Mouse (Mus musculus) forebrain, embryonic 15.5 days (tissue): Measurements from ENCODE around the gene Crybg1. TPM values are rescaled to one million over a fixed set of nuclear protein-coding genes. Genes with fewer than 3 reads are reported as not detected.

Source experiments
- ATAC-seq: fragments of 200-750 bp; cut with Nextera tagmentation; replicated peaks from 2 replicates; pipeline ENCODE4 v1.8.0; 2017; ENCODE audit warnings: mild to moderate bottlenecking, moderate TSS enrichment, moderate library complexity
- H3K27ac ChIP-seq: fragments of 300-500 bp; sonication (generic); replicated peaks from 2 replicates; pipeline ENCODE4 v1.5.1; 2015; ENCODE audit warnings: mild to moderate bottlenecking, inconsistent platforms
- H3K27me3 ChIP-seq: fragments of 300-500 bp; sonication (generic); 2 replicates; pipeline ENCODE4 v1.6.1; 2015; ENCODE audit warnings: inconsistent platforms
- H3K36me3 ChIP-seq: fragments of 300-500 bp; sonication (generic); 2 replicates; pipeline ENCODE4 v1.6.1; 2015; ENCODE audit warnings: mild to moderate bottlenecking, inconsistent platforms
- H3K4me1 ChIP-seq: fragments of 300-500 bp; sonication (generic); 2 replicates; pipeline ENCODE4 v1.6.1; 2015; ENCODE audit warnings: inconsistent platforms
- H3K4me2 ChIP-seq: fragments of 300-500 bp; sonication (generic); replicated peaks from 2 replicates; pipeline ENCODE4 v1.6.1; 2015; ENCODE audit warnings: mild to moderate bottlenecking, inconsistent platforms
- H3K4me3 ChIP-seq: fragments of 300-500 bp; sonication (generic); 2 replicates; pipeline ENCODE4 v1.5.1; 2015; ENCODE audit warnings: mild to moderate bottlenecking, inconsistent platforms
- H3K9ac ChIP-seq: fragments of 300-500 bp; sonication (generic); replicated peaks from 2 replicates; pipeline ENCODE4 v1.6.1; 2015; ENCODE audit warnings: mild to moderate bottlenecking, inconsistent platforms
- H3K9me3 ChIP-seq: fragments of 300-500 bp; sonication (generic); 2 replicates; pipeline ENCODE4 v1.6.1; 2016; ENCODE audit warnings: inconsistent platforms
- WGBS: fragments of 180-500 bp; shearing (Covaris S2); methylation state at CpG from one replicate; pipeline ENCODE4 v1.1.7; 2015; ENCODE audit warnings: mixed read lengths; 5-methylcytosine and 5-hydroxymethylcytosine counted together
- polyA plus RNA-seq: library from polyadenylated mRNA; unstranded; fragments of >200 nt; fragmentation: Nextera tagmentation; extraction: Ambion mirVana; gene quantifications from 2 replicates; pipeline ENCODE4 v1.2.1, GENCODE M21; 2015

Crybg1 gene
- 0.23 and 0.29 TPM in 2 replicates for polyA plus RNA-seq

GRCm38 (mm10) chr10:44148337-44149317 lies at the start of gene Crybg1:
Gene Crybg1 (minus strand): TSS chr10:44148853.
- no peaks in the 10 kb centered on the region for H3K9me3 ChIP-seq
- H3K4me1 ChIP-seq = peaks cover 11% of the 10 kb centered on the region
- 4% methylated on average over 53 of the region's 53 CpGs for WGBS
- peaks cover 14% of the 10 kb centered on the region for H3K27me3 ChIP-seq
- H3K9ac ChIP-seq = no peak within 1 kb of the TSS
- H3K4me3 ChIP-seq = peak within 1 kb of the TSS; percentile 31
- H3K4me2 ChIP-seq = peak within 1 kb of the TSS; percentile 46
- no peaks in the 10 kb centered on the region for H3K36me3 ChIP-seq
- ATAC-seq = peak; percentile 67
- no peak within 1 kb of the TSS for H3K27ac ChIP-seq

- Histone ChIP-seq H3K27ac (no peak overlapping the region), H3K9ac (no peak overlapping the region), H3K4me1 (no peaks in the 10 kb centered on the region), H3K4me2 (no peak overlapping the region), H3K4me3 (no peak overlapping the region), H3K9me3 (no peaks in the 10 kb centered on the region), H3K27me3 (no peaks in the 10 kb centered on the region), H3K36me3 (no peaks in the 10 kb centered on the region)
- 2% methylated on average over 1 of the region's 1 CpGs for WGBS
- ATAC-seq = no peak
These were observed 28.7 kb upstream of the Crybg1 start for GRCm38 (mm10) chr10:44177365-44177764.

GRCm38 (mm10) chr10:44176548-44176947 lies 27.9 kb upstream of the Crybg1 start:
- Histone ChIP-seq H3K27me3 (no peaks in the 10 kb centered on the region), H3K9ac (no peak overlapping the region), H3K27ac (no peak overlapping the region), H3K9me3 (no peaks in the 10 kb centered on the region), H3K4me3 (no peak overlapping the region), H3K4me1 (no peaks in the 10 kb centered on the region), H3K4me2 (no peak overlapping the region), H3K36me3 (no peaks in the 10 kb centered on the region)
- no peak for ATAC-seq

GRCm38 (mm10) chr10:44176120-44176519 lies 27.5 kb upstream of the Crybg1 start:
- 90% methylated on average over 5 of the region's 5 CpGs for WGBS
- no peak for ATAC-seq
- H3K27ac ChIP-seq = no peak overlapping the region
- H3K9me3 ChIP-seq = no peaks in the 10 kb centered on the region
- H3K4me1 ChIP-seq = no peaks in the 10 kb centered on the region
- H3K9ac ChIP-seq = no peak overlapping the region
- no peaks in the 10 kb centered on the region for H3K36me3 ChIP-seq
- H3K27me3 ChIP-seq = no peaks in the 10 kb centered on the region
- H3K4me3 ChIP-seq = no peak overlapping the region
- no peak overlapping the region for H3K4me2 ChIP-seq

GRCm38 (mm10) chr10:44170145-44170544 lies 21.5 kb upstream of the Crybg1 start:
- no peak for ATAC-seq

GRCm38 (mm10) chr10:44167061-44167460 lies 18.4 kb upstream of the Crybg1 start:
- H3K4me2 ChIP-seq = no peak overlapping the region
- H3K9ac ChIP-seq = no peak overlapping the region
- H3K27me3 ChIP-seq = no peaks in the 10 kb centered on the region
- no peaks in the 10 kb centered on the region for H3K36me3 ChIP-seq
- H3K27ac ChIP-seq = no peak overlapping the region
- H3K4me1 ChIP-seq = no peaks in the 10 kb centered on the region
- no peak overlapping the region for H3K4me3 ChIP-seq
- 52% methylated on average over 5 of the region's 5 CpGs for WGBS
- ATAC-seq = no peak
- H3K9me3 ChIP-seq = no peaks in the 10 kb centered on the region

More at GRCm38 (mm10) chr10:44170145-44170544, 21.5 kb upstream of the Crybg1 start:
- Histone ChIP-seq H3K4me2 (no peak overlapping the region), H3K4me3 (no peak overlapping the region), H3K9me3 (no peaks in the 10 kb centered on the region), H3K9ac (no peak overlapping the region), H3K27me3 (no peaks in the 10 kb centered on the region), H3K4me1 (no peaks in the 10 kb centered on the region), H3K27ac (no peak overlapping the region), H3K36me3 (no peaks in the 10 kb centered on the region)
- whole genome bisulfite sequencing = 89% methylated on average over 12 of the region's 12 CpGs

GRCm38 (mm10) chr10:44164258-44164975 lies 15.8 kb upstream of the Crybg1 start:
- H3K36me3 ChIP-seq = no peaks in the 10 kb centered on the region
- 81% methylated on average over 8 of the region's 8 CpGs for WGBS

GRCm38 (mm10) chr10:44163028-44163427 lies 14.4 kb upstream of the Crybg1 start:
- Histone ChIP-seq H3K36me3 (no peaks in the 10 kb centered on the region), H3K27me3 (no peaks in the 10 kb centered on the region), H3K9ac (no peak overlapping the region), H3K4me3 (no peak overlapping the region), H3K4me2 (no peak overlapping the region), H3K27ac (no peak overlapping the region), H3K9me3 (no peaks in the 10 kb centered on the region), H3K4me1 (no peaks in the 10 kb centered on the region)
- ATAC-seq = no peak
- 89% methylated on average over 4 of the region's 4 CpGs for WGBS

More at GRCm38 (mm10) chr10:44164258-44164975, 15.8 kb upstream of the Crybg1 start:
- Histone ChIP-seq H3K4me3 (no peak overlapping the region), H3K4me2 (no peak overlapping the region), H3K4me1 (no peaks in the 10 kb centered on the region), H3K27me3 (no peaks in the 10 kb centered on the region), H3K9ac (no peak overlapping the region), H3K27ac (no peak overlapping the region), H3K9me3 (no peaks in the 10 kb centered on the region)
- no peak for ATAC-seq

- 43% methylated on average over 4 of the region's 4 CpGs for WGBS
- no peak; the same call in 1 of the 2 replicates for ATAC-seq
- no peak overlapping the region for H3K4me3 ChIP-seq
- H3K27ac ChIP-seq = no peak overlapping the region
- no peaks in the 10 kb centered on the region for H3K27me3 ChIP-seq
- no peak overlapping the region for H3K4me2 ChIP-seq
- no peaks in the 10 kb centered on the region for H3K9me3 ChIP-seq
- no peak overlapping the region for H3K9ac ChIP-seq
- H3K36me3 ChIP-seq = no peaks in the 10 kb centered on the region
- H3K4me1 ChIP-seq = no peaks in the 10 kb centered on the region
These were observed 11.5 kb upstream of the Crybg1 start for GRCm38 (mm10) chr10:44160150-44160549.

GRCm38 (mm10) chr10:44157489-44157888 lies 8.8 kb upstream of the Crybg1 start:
- 64% methylated on average over 2 of the region's 2 CpGs for whole genome bisulfite sequencing
- Histone ChIP-seq H3K4me3 (no peak overlapping the region), H3K9me3 (no peaks in the 10 kb centered on the region), H3K36me3 (no peaks in the 10 kb centered on the region), H3K27me3 (no peaks in the 10 kb centered on the region), H3K4me1 (no peaks in the 10 kb centered on the region), H3K4me2 (no peak overlapping the region), H3K9ac (no peak overlapping the region), H3K27ac (no peak overlapping the region)
- ATAC-seq = no peak

GRCm38 (mm10) chr10:44150501-44150900 lies 1.8 kb upstream of the Crybg1 start:
- no peak overlapping the region for H3K27ac ChIP-seq
- no peak overlapping the region for H3K4me3 ChIP-seq
- no peaks in the 10 kb centered on the region for H3K36me3 ChIP-seq
- H3K9ac ChIP-seq = no peak overlapping the region
- ATAC-seq = no peak
- H3K9me3 ChIP-seq = no peaks in the 10 kb centered on the region
- peaks cover 14% of the 10 kb centered on the region for H3K27me3 ChIP-seq
- H3K4me1 ChIP-seq = peaks cover 11% of the 10 kb centered on the region
- WGBS = 91% methylated on average over 2 of the region's 2 CpGs
- H3K4me2 ChIP-seq = no peak overlapping the region

- 92% methylated on average over 10 of the region's 10 CpGs for WGBS
These were observed 5.3 kb downstream of the Crybg1 start for GRCm38 (mm10) chr10:44143401-44143800.

More at GRCm38 (mm10) chr10:44143401-44143800, 5.3 kb downstream of the Crybg1 start:
- Histone ChIP-seq H3K9me3 (no peaks in the 10 kb centered on the region), H3K27ac (no peak overlapping the region), H3K9ac (no peak overlapping the region), H3K27me3 (peaks cover 5% of the 10 kb centered on the region), H3K4me3 (no peak overlapping the region), H3K36me3 (no peaks in the 10 kb centered on the region), H3K4me2 (no peak overlapping the region), H3K4me1 (peaks cover under 1% of the 10 kb centered on the region; the same call in 1 of the 2 replicates)
- ATAC-seq = no peak
